Mouse (Mus musculus) hindbrain, postnatal 0 days (tissue): ENCODE measurements around the gene Cenpv. TPM values are rescaled to one million over a fixed set of nuclear protein-coding genes. Genes with fewer than 3 reads are reported as not detected.
A peak's percentile ranks its signal among the peaks of the same experiment; 100 is the strongest.

Experiments
- ATAC-seq: fragments of 200-750 bp; cut with Nextera tagmentation; 2 replicates; pipeline ENCODE4 v1.8.0; 2017; ENCODE audit warnings: mild to moderate bottlenecking, moderate TSS enrichment, moderate library complexity
- DNase-seq: peaks from one replicate; pipeline ENCODE4 v3.0.0-alpha.2; 2015; ENCODE audit warnings: low spot score
- H3K27ac ChIP-seq: fragments of 300-500 bp; sonication (generic); 2 replicates; pipeline ENCODE4 v1.5.1; 2014; ENCODE audit warnings: mild to moderate bottlenecking
- H3K27me3 ChIP-seq: fragments of 300-500 bp; sonication (generic); 2 replicates; pipeline ENCODE4 v1.6.1; 2014; ENCODE audit warnings: low read length, mixed read lengths; ENCODE audit not compliant: insufficient read depth
- H3K36me3 ChIP-seq: fragments of 300-500 bp; sonication (generic); 2 replicates; pipeline ENCODE4 v1.6.1; 2014; ENCODE audit warnings: low read length, mixed read lengths; ENCODE audit not compliant: insufficient read depth
- H3K4me1 ChIP-seq: fragments of 300-500 bp; sonication (generic); 2 replicates; pipeline ENCODE4 v1.6.1; 2014; ENCODE audit warnings: antibody characterized with exemption, low read length, mixed read lengths; ENCODE audit not compliant: insufficient read depth
- H3K4me2 ChIP-seq: fragments of 300-500 bp; sonication (generic); 2 replicates; pipeline ENCODE4 v1.6.1; 2014; ENCODE audit warnings: low read depth, mild to moderate bottlenecking, low read length, moderate library complexity, mixed read lengths
- H3K4me3 ChIP-seq: fragments of 300-500 bp; sonication (generic); 2 replicates; pipeline ENCODE4 v1.5.1; 2014; ENCODE audit warnings: low read length
- H3K9ac ChIP-seq: fragments of 300-500 bp; sonication (generic); replicated peaks from 2 replicates; pipeline ENCODE4 v1.6.1; 2014; ENCODE audit warnings: mild to moderate bottlenecking, low read length, moderate library complexity, mixed read lengths
- H3K9me3 ChIP-seq: fragments of 300-500 bp; sonication (generic); 2 replicates; pipeline ENCODE4 v1.6.1; 2016; ENCODE audit warnings: low read length, mixed read lengths
- CTCF ChIP-seq: IDR thresholded peaks from 2 replicates; pipeline ENCODE4 v1.5.1; 2016; ENCODE audit warnings: antibody characterized with exemption, control low read depth, low read depth
- WGBS: fragments of 180-500 bp; shearing (Covaris S2); extraction: QIAGEN DNeasy Blood & Tissue Kit; methylation state at CpG from one replicate; pipeline ENCODE4 v1.1.7; 2014; 5-methylcytosine and 5-hydroxymethylcytosine counted together
- polyA plus RNA-seq: library from polyadenylated mRNA; unstranded; fragments of >200 nt; fragmentation: Nextera tagmentation; extraction: Ambion mirVana; gene quantifications from 2 replicates; pipeline ENCODE4 v1.2.1, GENCODE M21; 2015
- total RNA-seq: library from RNA; depleted of rRNA; stranded (reverse); fragments of >200 nt; gene quantifications from 2 replicates; pipeline ENCODE4 v1.2.3, GENCODE M21; 2014; rRNA removed

Gene Cenpv
- total RNA-seq (57.9 and 64.1 TPM in 2 replicates), polyA plus RNA-seq (32.8 and 37.6 TPM in 2 replicates)

DNA sequence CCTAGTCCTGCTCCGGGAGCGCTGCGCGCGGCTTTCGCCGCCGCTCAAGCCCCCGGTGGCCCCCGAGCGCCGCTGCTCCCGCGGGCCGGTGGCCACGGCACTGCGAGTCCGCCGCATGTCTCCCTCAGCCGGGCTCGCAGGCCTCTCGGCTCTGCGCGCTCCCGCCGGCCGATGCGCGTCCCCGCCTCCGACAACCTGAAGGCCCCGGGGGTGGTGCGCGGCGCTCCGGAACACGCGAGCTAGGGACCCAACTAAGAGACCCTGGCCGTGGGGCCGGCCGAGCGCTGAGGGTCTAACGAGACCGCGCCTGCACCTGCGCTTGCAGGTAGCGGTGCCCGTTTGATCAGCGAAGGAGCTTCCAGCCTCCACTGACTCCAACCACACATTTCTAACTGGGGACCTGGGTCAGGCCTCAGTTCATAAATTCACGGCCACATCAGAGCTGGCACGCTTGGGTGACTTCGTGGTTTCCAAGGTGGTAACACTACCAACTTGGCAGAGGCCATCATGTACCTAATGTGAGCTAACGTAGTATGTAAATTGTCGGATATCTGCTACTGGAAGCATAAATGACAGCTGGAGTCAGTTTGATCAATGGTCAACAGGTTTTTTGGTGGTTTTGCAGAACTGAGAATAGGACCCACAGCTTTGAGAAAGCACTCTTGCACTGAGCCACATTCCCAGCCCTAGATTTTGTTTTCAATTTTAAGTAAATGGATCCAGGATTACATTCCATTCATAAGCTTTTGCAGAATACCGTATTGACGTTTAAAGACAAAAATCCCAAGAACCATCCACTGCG lies at the start of gene Cenpv:
Gene Cenpv, minus strand, starts transcription at position 173 of the 802 bp plus-strand sequence.
- Histone ChIP-seq H3K9me3 (no peaks in the 10 kb centered on the region), H3K36me3 (no peaks in the 10 kb centered on the region), H3K9ac (peak within 1 kb of the TSS; percentile 97), H3K27ac (peak within 1 kb of the TSS; percentile 86), H3K4me3 (peak within 1 kb of the TSS; percentile 84), H3K4me1 (peaks cover 3% of the 10 kb centered on the region; the same call in 1 of the 2 replicates), H3K4me2 (peak within 1 kb of the TSS; percentile 86), H3K27me3 (no peaks in the 10 kb centered on the region)
- no peak for TF ChIP-seq CTCF
- 5% methylated on average over 49 of the region's 57 CpGs for WGBS
- peak; percentile 83 for DNase-seq
- ATAC-seq: peak; percentile 88

DNA sequence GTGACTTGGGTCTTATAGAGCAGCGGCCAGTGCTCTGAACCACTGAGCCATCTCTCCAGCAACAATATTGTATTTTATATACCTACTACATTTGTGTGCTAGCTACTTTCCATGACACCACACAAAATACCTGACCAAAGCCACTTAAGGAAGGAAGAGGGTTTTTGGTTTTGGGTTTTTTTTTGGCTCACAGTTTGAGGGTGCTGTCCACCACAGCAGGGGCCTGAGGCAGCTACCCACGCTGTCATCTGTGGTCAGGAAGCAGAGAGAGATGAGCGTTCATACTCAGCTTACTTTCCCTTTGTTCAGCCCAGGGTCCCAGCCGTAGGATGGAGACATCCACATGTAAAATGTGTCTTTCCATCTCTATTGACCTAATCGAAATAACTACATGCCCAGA lies 48.0 kb upstream of the Cenpv start:
- no peaks in the 10 kb centered on the region; the same call in 1 of the 2 replicates for H3K36me3 ChIP-seq
- H3K27ac ChIP-seq: no peak overlapping the region
- no peaks in the 10 kb centered on the region for H3K27me3 ChIP-seq
- WGBS: 86% methylated on average over 5 of the region's 5 CpGs
- DNase-seq: no peak
- H3K4me3 ChIP-seq: no peak overlapping the region
- no peaks in the 10 kb centered on the region for H3K4me1 ChIP-seq
- no peak overlapping the region for H3K9ac ChIP-seq
- H3K4me2 ChIP-seq: no peak overlapping the region
- no peaks in the 10 kb centered on the region for H3K9me3 ChIP-seq
- no peak for TF ChIP-seq CTCF
- ATAC-seq: no peak

DNA sequence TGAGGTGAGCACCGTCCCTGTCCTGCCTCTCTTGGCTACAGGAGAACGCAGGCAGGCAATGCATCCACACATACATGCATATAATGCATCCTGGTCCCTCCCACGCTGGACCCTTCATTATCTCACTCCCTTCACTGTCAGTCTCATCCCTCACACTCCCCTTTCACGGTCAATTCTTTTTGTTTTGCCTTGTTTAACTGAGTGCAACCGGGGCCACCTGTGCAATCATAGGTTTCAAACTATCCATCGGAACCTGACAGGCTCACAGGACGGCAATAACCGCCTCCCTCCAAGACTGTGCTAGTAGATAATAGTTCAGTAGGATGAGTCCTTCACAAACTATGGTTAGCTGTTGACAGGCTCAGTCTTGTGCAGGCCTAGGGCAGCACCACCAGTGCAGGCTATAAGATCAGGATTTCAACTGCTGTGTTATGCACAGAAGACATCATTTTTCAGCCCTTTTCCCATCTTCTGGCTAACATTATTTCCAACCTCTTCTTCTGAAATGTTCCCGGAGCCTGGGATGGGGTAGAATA lies 45.7 kb upstream of the Cenpv start:
- WGBS: 76% methylated on average over 9 of the region's 9 CpGs

DNA sequence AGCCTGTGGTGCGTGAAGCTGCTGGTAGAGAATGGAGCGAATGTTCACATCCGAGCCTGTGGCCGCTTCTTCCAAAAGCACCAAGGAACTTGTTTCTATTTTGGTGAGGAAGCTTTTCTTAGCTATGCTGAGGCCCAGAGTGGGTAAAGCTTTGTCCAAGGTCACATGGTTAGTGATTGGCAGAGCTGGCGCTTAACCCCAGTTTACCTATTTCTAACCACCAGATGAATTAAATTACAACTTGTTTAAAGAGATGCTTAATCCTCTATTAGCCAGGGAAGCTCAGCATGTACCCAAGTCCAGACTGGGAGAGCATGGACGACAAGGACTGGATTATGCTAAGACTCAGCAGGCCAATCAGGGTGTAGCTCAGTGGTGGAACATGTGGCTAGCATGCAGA lies 44.0 kb upstream of the Cenpv start:
- DNase-seq (no peak), ATAC-seq (no peak)
- 58% methylated on average over 6 of the region's 6 CpGs for WGBS
- Histone ChIP-seq H3K9ac (no peak overlapping the region), H3K4me3 (no peak overlapping the region), H3K36me3 (no peaks in the 10 kb centered on the region; the same call in 1 of the 2 replicates), H3K27ac (no peak overlapping the region), H3K27me3 (no peaks in the 10 kb centered on the region), H3K4me1 (no peaks in the 10 kb centered on the region), H3K9me3 (no peaks in the 10 kb centered on the region), H3K4me2 (no peak overlapping the region)
- no peak for TF ChIP-seq CTCF

More for the DNA sequence above, 45.7 kb upstream of the Cenpv start:
- Histone ChIP-seq H3K27ac (no peak overlapping the region), H3K4me3 (no peak overlapping the region), H3K36me3 (no peaks in the 10 kb centered on the region; the same call in 1 of the 2 replicates), H3K9me3 (no peaks in the 10 kb centered on the region), H3K9ac (no peak overlapping the region), H3K4me2 (no peak overlapping the region), H3K27me3 (no peaks in the 10 kb centered on the region), H3K4me1 (no peaks in the 10 kb centered on the region)
- DNase-seq (no peak), ATAC-seq (no peak)
- TF ChIP-seq CTCF: no peak

DNA sequence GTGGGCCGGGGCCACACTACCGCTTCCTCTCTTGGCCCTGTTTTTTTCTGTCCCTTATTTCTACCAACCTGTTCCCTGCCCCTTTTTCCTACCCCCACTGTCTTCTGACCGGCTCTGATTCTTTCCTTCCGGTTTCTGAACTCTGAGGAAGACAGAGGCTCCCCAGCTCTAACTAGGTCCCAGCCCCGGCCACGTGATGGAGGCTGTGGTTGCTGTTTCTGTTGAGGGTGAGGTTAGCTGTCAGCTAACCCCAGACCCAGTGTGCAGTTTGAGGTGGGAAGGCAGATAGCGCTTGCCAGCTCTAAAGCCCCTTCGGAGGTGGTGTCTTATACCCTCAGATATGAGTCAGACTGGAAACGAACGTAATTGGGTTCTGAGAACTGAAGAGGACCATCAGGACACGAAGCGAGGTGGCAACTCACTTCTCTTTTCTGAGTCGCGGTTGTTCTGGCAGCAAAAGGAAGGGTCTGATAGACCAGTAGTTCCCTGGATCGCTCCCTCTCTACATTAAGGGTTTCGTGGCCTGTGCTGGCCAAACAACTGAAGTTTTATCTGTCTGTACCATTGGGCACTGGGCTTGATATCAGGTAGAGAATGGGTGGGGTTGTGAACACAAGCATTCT lies 37.6 kb upstream of the Cenpv start:
- 0 out of 2 replicates have a peak, but pooled peaks cover 4% of the 10 kb centered on the region for H3K4me1 ChIP-seq
- no peak for TF ChIP-seq CTCF
- H3K9me3 ChIP-seq: no peaks in the 10 kb centered on the region
- H3K36me3 ChIP-seq: no peaks in the 10 kb centered on the region
- H3K4me3 ChIP-seq: peak overlapping the region; percentile 54
- DNase-seq (no peak), ATAC-seq (peak; percentile 11; the same call in 1 of the 2 replicates)
- H3K27ac ChIP-seq: peak overlapping the region; percentile 84
- 57% methylated on average over 16 of the region's 16 CpGs for WGBS
- H3K27me3 ChIP-seq: no peaks in the 10 kb centered on the region
- peak overlapping the region; percentile 56 for H3K9ac ChIP-seq
- peak overlapping the region; percentile 99 for H3K4me2 ChIP-seq

- TF ChIP-seq CTCF: 0 out of 2 replicates have a peak, but pooled peaks have one; percentile 1
- H3K4me1 ChIP-seq: 0 out of 2 replicates have a peak, but pooled peaks cover 4% of the 10 kb centered on the region
- peak; percentile 79 for ATAC-seq
Observed at GRCm38 (mm10) chr11:62575659-62576438, 36.8 kb upstream of the Cenpv start.

More at GRCm38 (mm10) chr11:62575659-62576438, 36.8 kb upstream of the Cenpv start:
- Histone ChIP-seq H3K27me3 (no peaks in the 10 kb centered on the region), H3K9me3 (no peaks in the 10 kb centered on the region), H3K9ac (peak overlapping the region; percentile 56), H3K36me3 (no peaks in the 10 kb centered on the region), H3K27ac (peak overlapping the region; percentile 84), H3K4me3 (peak overlapping the region; percentile 54), H3K4me2 (peak overlapping the region; percentile 99)
- DNase-seq: peak; percentile 69
- WGBS: 5% methylated on average over 27 of the region's 27 CpGs
